Mouse (Mus musculus): ENCODE data around the gene Olfr1176.

The Olfr1176 gene

DNA sequence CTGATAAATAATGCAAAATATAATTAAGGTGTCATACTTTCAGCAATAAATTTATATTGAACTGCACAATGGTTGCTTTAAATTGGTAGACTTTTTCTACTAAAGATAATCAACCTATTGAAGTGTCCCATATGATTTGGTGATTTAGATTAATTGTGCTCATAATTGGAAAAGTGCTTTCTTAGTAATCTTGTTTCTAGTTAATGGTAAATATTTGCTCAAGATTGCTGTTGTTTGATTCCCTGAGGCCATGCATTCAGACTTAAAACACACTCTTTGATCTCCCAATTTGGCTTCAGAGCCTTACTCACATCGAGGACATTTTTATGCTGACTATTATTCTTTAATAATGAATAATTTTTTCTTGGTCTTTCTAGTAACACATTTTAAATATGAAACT is at the start of gene Olfr1176:
TSS of gene Olfr1176 (plus strand) at position 301 of the 400 bp plus-strand sequence.
- in situ Hi-C loops (cut with MboI; ENCODE audit: low sequenced_read_pairs), result no loop called here

DNA sequence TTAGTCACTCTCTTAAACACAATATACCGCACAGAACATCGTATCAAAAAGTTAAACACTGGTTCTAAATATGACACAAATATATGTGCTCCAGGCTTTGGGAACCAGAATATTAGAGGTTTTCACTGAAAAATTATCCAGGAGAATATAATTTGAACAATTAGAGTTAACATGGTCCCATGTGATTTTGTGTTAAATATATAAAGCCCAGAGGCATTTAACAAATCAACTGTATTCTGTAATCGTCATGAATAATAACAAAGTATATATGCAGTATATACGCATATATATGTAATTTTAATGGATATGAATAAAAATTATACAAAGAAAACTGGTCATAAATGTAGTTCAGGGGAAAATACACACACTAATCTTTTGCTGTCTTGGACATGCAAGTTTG is 21.5 kb upstream of the Olfr1176 start, which contains the start of gene Olfr1174-ps:
TSS of gene Olfr1174-ps (minus strand) at position 101 of the 400 bp plus-strand sequence.
- in situ Hi-C loops (cut with MboI; ENCODE audit: low sequenced_read_pairs), result no loop called here

DNA sequence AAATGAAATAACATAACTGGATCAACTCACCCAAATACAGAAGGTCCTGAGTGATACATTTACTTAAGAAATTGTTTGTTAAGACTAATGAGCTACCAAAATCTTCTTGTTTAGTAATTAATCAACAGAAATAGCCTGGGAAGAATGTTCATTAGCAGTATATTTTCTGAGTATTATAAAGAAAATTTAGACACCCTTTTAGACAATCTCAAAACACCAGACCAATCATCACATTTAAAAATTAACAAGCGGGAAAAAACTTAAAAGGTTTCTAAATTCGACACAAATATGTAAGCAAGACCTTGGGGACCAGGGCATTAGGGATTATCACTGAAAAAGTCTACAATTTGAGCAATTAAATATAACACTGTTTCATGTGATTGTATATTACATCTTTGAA is 9.4 kb upstream of the Olfr1176 start, which contains the start of gene Olfr1175-ps:
TSS of gene Olfr1175-ps (minus strand) at position 101 of the 400 bp plus-strand sequence.
- in situ Hi-C loops (cut with MboI; ENCODE audit: low sequenced_read_pairs), result no loop called here

DNA sequence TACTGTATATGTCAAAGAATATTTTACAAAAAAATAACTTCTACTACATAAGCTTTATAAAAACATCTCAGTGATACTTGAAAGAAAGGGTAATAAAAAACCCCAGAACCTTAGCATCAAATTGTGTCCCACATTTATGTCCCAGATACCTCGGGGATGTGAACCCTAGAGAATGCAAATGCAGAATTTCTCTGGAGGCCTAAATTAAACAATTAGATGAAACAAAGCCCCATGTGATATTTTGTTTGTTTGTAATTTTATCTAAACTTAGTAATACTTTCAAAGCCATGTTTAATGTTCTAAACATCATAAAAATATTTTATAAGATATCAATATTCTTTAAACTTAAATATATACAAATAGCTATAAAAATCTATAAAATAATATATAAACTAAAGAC is 9.9 kb downstream of the Olfr1176 start, which contains the start of gene Olfr1177-ps:
TSS of gene Olfr1177-ps (minus strand) at position 101 of the 400 bp plus-strand sequence.
- in situ Hi-C loops (cut with MboI; ENCODE audit: low sequenced_read_pairs), result no loop called here

DNA sequence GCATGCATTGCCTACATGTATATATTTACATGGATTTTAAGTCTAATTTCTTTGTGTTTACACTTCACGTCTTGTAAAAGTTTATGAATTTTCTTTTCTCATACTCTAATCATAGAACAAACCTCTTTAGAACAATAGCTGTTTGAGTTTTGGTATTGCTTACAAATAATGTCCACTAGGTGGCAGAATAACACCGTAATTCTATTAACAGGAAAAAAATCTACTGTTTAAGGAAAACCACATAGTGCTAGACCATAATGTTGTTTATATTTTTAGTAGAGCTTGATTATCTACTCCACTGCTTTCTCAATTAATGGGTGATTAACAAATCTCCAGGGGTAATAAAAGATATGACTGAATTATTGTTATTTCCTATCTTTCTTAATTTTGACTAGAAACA is 19.8 kb downstream of the Olfr1176 start:
- in situ Hi-C loops (cut with MboI; ENCODE audit: low sequenced_read_pairs), result no loop called here

DNA sequence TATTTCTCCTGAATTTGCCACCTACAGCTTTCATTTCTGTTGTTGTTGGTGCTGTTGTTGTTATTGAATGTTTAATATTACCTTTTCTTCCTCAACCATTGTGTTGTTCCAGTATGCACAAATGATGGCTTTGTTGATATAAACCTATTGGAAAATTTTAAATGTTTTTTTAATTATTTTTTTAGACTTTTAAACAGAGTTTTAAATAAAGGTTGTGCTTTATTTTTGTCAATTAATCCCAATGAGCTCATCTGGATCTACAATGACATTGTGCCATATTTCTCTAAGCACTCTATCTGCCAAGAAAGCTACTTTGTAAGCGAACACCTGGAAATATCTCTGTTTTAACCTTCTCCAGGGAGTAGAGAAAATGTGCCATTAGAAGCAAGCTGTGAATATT is 50.2 kb downstream of the Olfr1176 start, which contains the start of gene Olfr1178:
TSS of gene Olfr1178 (plus strand) at position 301 of the 400 bp plus-strand sequence.
- in situ Hi-C loops (cut with MboI; ENCODE audit: low sequenced_read_pairs), result no loop called here

Measured in CH12F3 (cell line).